Comparison of ENCODE assay signal across 13 mouse cellular contexts in genomic region chr12:117501180-117501579, GRCm38 (mm10). TPM values are rescaled to one million over a fixed set of nuclear protein-coding genes. Genes with fewer than 3 reads are reported as not detected.
DNase-seq lines count a peak whose midpoint lies in the region; ATAC-seq and TF ChIP-seq lines count a peak whose summit lies in the region.
"Had no signal": no experiment of that assay in that cellular context is flagged by ENCODE, and none has a peak within 500 bp of the region (broad histone marks: within the 10 kb centered on the region; RNA-seq: fewer than 3 reads in every experiment).

No protein-coding gene starts in this region.

- intact Hi-C loops in left cerebral cortex, postnatal 36 days (cut with DNase I) = no loop called here

- 43% methylated on average over 4 of the region's 4 CpGs for WGBS in kidney, postnatal 0 days
- 48% methylated on average over 4 of the region's 4 CpGs for WGBS in hindbrain, postnatal 0 days
- whole genome bisulfite sequencing in hindbrain, embryonic 10.5 days = 74% methylated on average over 4 of the region's 4 CpGs

- H3K9me3 ChIP-seq in kidney, postnatal 0 days (replicated peaks; ENCODE audit: low read length) = no peaks in the 10 kb centered on the region
- H3K9me3 ChIP-seq in hindbrain, postnatal 0 days (ENCODE audit: low read length) = no peaks in the 10 kb centered on the region
- no peaks in the 10 kb centered on the region for H3K9me3 ChIP-seq in hindbrain, embryonic 10.5 days
- H3K9me3 ChIP-seq: embryonic facial prominence, embryonic 15.5 days; liver, embryonic 12.5 days had no signal

- no peaks in the 10 kb centered on the region for H3K36me3 ChIP-seq in kidney, postnatal 0 days (ENCODE audit: insufficient read depth, low read length)
- no peaks in the 10 kb centered on the region for H3K36me3 ChIP-seq in hindbrain, postnatal 0 days (ENCODE audit: insufficient read depth, low read length)
- H3K36me3 ChIP-seq in hindbrain, embryonic 10.5 days = no peaks in the 10 kb centered on the region
- H3K36me3 ChIP-seq: embryonic facial prominence, embryonic 15.5 days; liver, embryonic 12.5 days had no signal

- H3K4me3 ChIP-seq in layer of hippocampus, adult 2 months = no peak overlapping the region
- H3K4me3 ChIP-seq in kidney, postnatal 0 days (replicated peaks; ENCODE audit: low read depth, low read length) = no peak overlapping the region
- no peak overlapping the region for H3K4me3 ChIP-seq in hindbrain, postnatal 0 days (ENCODE audit: low read length)
- H3K4me3 ChIP-seq in hindbrain, embryonic 10.5 days = no peak overlapping the region
- H3K4me3 ChIP-seq: embryonic facial prominence, embryonic 15.5 days; gastrocnemius, adult 2 months; liver, embryonic 12.5 days had no signal

- H3K27ac ChIP-seq in layer of hippocampus, adult 2 months = peak overlapping the region; percentile 54
- no peak overlapping the region for H3K27ac ChIP-seq in kidney, postnatal 0 days
- no peak overlapping the region for H3K27ac ChIP-seq in hindbrain, postnatal 0 days
- no peak overlapping the region for H3K27ac ChIP-seq in hindbrain, embryonic 10.5 days
- H3K27ac ChIP-seq: embryonic facial prominence, embryonic 15.5 days; gastrocnemius, adult 2 months; liver, embryonic 12.5 days had no signal

- no peaks in the 10 kb centered on the region; the same call in 1 of the 2 replicates for H3K4me1 ChIP-seq in kidney, postnatal 0 days (replicated peaks; ENCODE audit: insufficient read depth, low read length)
- H3K4me1 ChIP-seq in hindbrain, postnatal 0 days (ENCODE audit: insufficient read depth, low read length) = no peaks in the 10 kb centered on the region
- peaks cover 14% of the 10 kb centered on the region; the same call in 1 of the 2 replicates for H3K4me1 ChIP-seq in hindbrain, embryonic 10.5 days (replicated peaks)
- H3K4me1 ChIP-seq: embryonic facial prominence, embryonic 15.5 days; liver, embryonic 12.5 days had no signal

- H3K27me3 ChIP-seq in kidney, postnatal 0 days (ENCODE audit: insufficient read depth, low read length) = no peaks in the 10 kb centered on the region
- no peaks in the 10 kb centered on the region for H3K27me3 ChIP-seq in hindbrain, postnatal 0 days (ENCODE audit: insufficient read depth, low read length)
- no peaks in the 10 kb centered on the region for H3K27me3 ChIP-seq in hindbrain, embryonic 10.5 days (ENCODE audit: insufficient read depth, poor library complexity, severe bottlenecking)
- H3K27me3 ChIP-seq: embryonic facial prominence, embryonic 15.5 days; liver, embryonic 12.5 days had no signal

- peak; percentile 33 to 79 for DNase-seq in layer of hippocampus, adult 2 months (ENCODE audit: low spot score in 2 of 2)
- DNase-seq in layer of hippocampus, postnatal 25 days (ENCODE audit: extremely low spot score in 1 of 2, low spot score in 1 of 2) = no peak
- DNase-seq in frontal cortex, postnatal 14 days (ENCODE audit: low spot score in 2 of 2) = peak; percentile 50 to 57
- DNase-seq in kidney, postnatal 0 days (ENCODE audit: low spot score) = peak; percentile 89
- peak; percentile 70 to 79 for DNase-seq in left cerebral cortex, postnatal 36 days (ENCODE audit: low spot score in 2 of 2)
- no peak for DNase-seq in hindbrain, postnatal 0 days (ENCODE audit: low spot score)
- no peak for DNase-seq in hindbrain, embryonic 10.5 days (ENCODE audit: low spot score)
- DNase-seq in thymus, postnatal 0 days (ENCODE audit: low spot score) = no peak
- DNase-seq: cerebellum, adult 11-12 months; gastrocnemius, adult 2 months had no signal

- no peak overlapping the region for H3K4me2 ChIP-seq in kidney, postnatal 0 days (ENCODE audit: low read length)
- no peak overlapping the region for H3K4me2 ChIP-seq in hindbrain, postnatal 0 days (ENCODE audit: low read depth, low read length)
- H3K4me2 ChIP-seq: embryonic facial prominence, embryonic 15.5 days; liver, embryonic 12.5 days; midbrain, embryonic 11.5 days had no signal

- no peak overlapping the region for H3K9ac ChIP-seq in kidney, postnatal 0 days (ENCODE audit: low read depth, low read length)
- no peak overlapping the region for H3K9ac ChIP-seq in hindbrain, postnatal 0 days (replicated peaks; ENCODE audit: low read length)
- H3K9ac ChIP-seq: embryonic facial prominence, embryonic 15.5 days; liver, embryonic 12.5 days had no signal

- no peak for ATAC-seq in kidney, postnatal 0 days (replicated peaks; ENCODE audit: low FRiP score, low read depth)
- ATAC-seq in hindbrain, postnatal 0 days = no peak
- ATAC-seq: liver, embryonic 12.5 days had no signal

- TF ChIP-seq CTCF in layer of hippocampus, adult 2 months (conservative IDR thresholded peaks at IDR 0.05) = no peak
- TF ChIP-seq CTCF in kidney, postnatal 0 days (IDR thresholded peaks at IDR 0.05; ENCODE audit: low read depth) = no peak
- TF ChIP-seq CTCF in hindbrain, postnatal 0 days (IDR thresholded peaks at IDR 0.05; ENCODE audit: low read depth) = no peak

RNA-seq across cellular contexts. Expression of gene Rapgef5, which starts 15.1 kb away (rescaled TPM):
- total RNA-seq in layer of hippocampus, adult 2 months (2021) = 100 to 1,000 TPM; 202 to 211 TPM
- total RNA-seq in layer of hippocampus, postnatal 25 days (2021) = 100 to 1,000 TPM; 167 to 174 TPM
- 13.8 and 14.9 TPM in 2 replicates for polyA plus RNA-seq in kidney, postnatal 0 days (2015; fragmentation: Nextera tagmentation; extraction: Ambion mirVana)
- 100 to 1,000 TPM; 156 to 162 TPM for total RNA-seq in left cerebral cortex, postnatal 36 days (2021)
- 32.3 and 38.4 TPM in 2 replicates for total RNA-seq in hindbrain, postnatal 0 days (2014; rRNA removed)
- polyA plus RNA-seq in hindbrain, postnatal 0 days (2015; fragmentation: Nextera tagmentation; extraction: Ambion mirVana) = 25.3 and 25.5 TPM in 2 replicates
- polyA plus RNA-seq in hindbrain, embryonic 10.5 days (2016; fragmentation: Nextera tagmentation; extraction: Ambion mirVana) = 8.1 and 16.0 TPM in 2 replicates
- 10.3 and 10.9 TPM in 2 replicates for polyA plus RNA-seq in thymus, postnatal 0 days (2015; fragmentation: Nextera tagmentation; extraction: Ambion mirVana)

Comparison
In these comparisons a context has a peak if more than half of its experiments do, and no peak if none do; other contexts are left out.
1. DNase-seq: peak in layer of hippocampus, adult 2 months (2 of 2), frontal cortex, postnatal 14 days (2 of 2), kidney, postnatal 0 days (single experiment) and left cerebral cortex, postnatal 36 days (2 of 2); none in layer of hippocampus, postnatal 25 days (0 of 2), hindbrain, postnatal 0 days (single experiment), hindbrain, embryonic 10.5 days (single experiment) and thymus, postnatal 0 days (single experiment).